Mouse (Mus musculus) c-Kit-negative CD71-positive TER-119-positive erythroid progenitor cells, embryonic 14.5 days (primary cell): ENCODE results near the gene Gm4884.
"Not testable (repeated sequence)": the region's sequence is repeated elsewhere in the genome, so short reads cannot be mapped to it uniquely, and the experiment has no call there.

ENCODE experiments used
- DNase-seq: peaks from one replicate; pipeline ENCODE4 v3.0.0-alpha.2; 2013; ENCODE audit warnings: low read depth, low spot score

The Gm4884 gene

GRCm38 (mm10) chr7:41032419-41032818, at the start of gene Gm4884:
Gene Gm4884 (plus strand): TSS chr7:41032719.
- not testable (repeated sequence) for DNase-seq

- DNase-seq = no peak
Observed at GRCm38 (mm10) chr7:40987243-40987642, 45.3 kb upstream of the Gm4884 start, which contains the start of gene 4930433I11Rik. Gene 4930433I11Rik (plus strand): TSS chr7:40987543.

- not testable (repeated sequence) for DNase-seq
Observed at GRCm38 (mm10) chr7:41044058-41044457, 11.5 kb downstream of the Gm4884 start.
